Mouse (Mus musculus) forebrain, embryonic 10.5 days (tissue): ENCODE measurements around the gene Olfr597. TPM values are rescaled to one million over a fixed set of nuclear protein-coding genes. Genes with fewer than 3 reads are reported as not detected.
"Not testable (repeated sequence)": the region's sequence is repeated elsewhere in the genome, so short reads cannot be mapped to it uniquely, and the experiment has no call there.

ENCODE experiments used
- DNase-seq: peaks from one replicate; pipeline ENCODE4 v3.0.0-alpha.2; 2017; ENCODE audit warnings: low spot score; ENCODE audit errors: extremely low spot score
- H3K27ac ChIP-seq: fragments of 300-500 bp; sonication (generic); 2 replicates; pipeline ENCODE4 v1.5.1; 2016; ENCODE audit warnings: mild to moderate bottlenecking
- H3K27me3 ChIP-seq: fragments of 300-500 bp; sonication (generic); 2 replicates; pipeline ENCODE4 v1.6.1; 2016; ENCODE audit warnings: mild to moderate bottlenecking; ENCODE audit not compliant: poor library complexity, severe bottlenecking
- H3K36me3 ChIP-seq: fragments of 300-500 bp; sonication (generic); replicated peaks from 2 replicates; pipeline ENCODE4 v1.6.1; 2016; ENCODE audit warnings: mild to moderate bottlenecking, moderate library complexity
- H3K4me1 ChIP-seq: fragments of 300-500 bp; sonication (generic); 2 replicates; pipeline ENCODE4 v1.6.1; 2016
- H3K4me3 ChIP-seq: fragments of 300-500 bp; sonication (generic); 2 replicates; pipeline ENCODE4 v1.5.1; 2016; ENCODE audit warnings: mild to moderate bottlenecking, moderate library complexity
- H3K9me3 ChIP-seq: fragments of 300-500 bp; sonication (generic); 2 replicates; pipeline ENCODE4 v1.6.1; 2016; ENCODE audit warnings: mild to moderate bottlenecking, moderate library complexity
- WGBS: fragments of 180-500 bp; shearing (Covaris S2); methylation state at CpG from one replicate; pipeline ENCODE4 v1.1.7; 2016; 5-methylcytosine and 5-hydroxymethylcytosine counted together
- microRNA-seq: library from miRNA; unstranded; fragments of <30 nt; microRNA quantifications from one replicate; pipeline ENCODE4, GENCODE M21; 2017
- polyA plus RNA-seq: library from polyadenylated mRNA; unstranded; fragments of >200 nt; fragmentation: Nextera tagmentation; extraction: Ambion mirVana; gene quantifications from 2 replicates; pipeline ENCODE4 v1.2.1, GENCODE M21; 2016

Gene Olfr597
- polyA plus RNA-seq, result not detected in 2 replicates

- H3K4me3 ChIP-seq, H3K4me1 ChIP-seq, H3K27me3 ChIP-seq, H3K27ac ChIP-seq, DNase-seq, H3K9me3 ChIP-seq, H3K36me3 ChIP-seq: not testable (repeated sequence)
- WGBS, result 91% methylated on average over 2 of the region's 2 CpGs
Observed at GRCm38 (mm10) chr7:103316015-103316414, at the start of gene Olfr597. Gene Olfr597, plus strand, starts transcription at chr7:103316315.

- not testable (repeated sequence) for H3K4me1 ChIP-seq, DNase-seq, H3K36me3 ChIP-seq, H3K27ac ChIP-seq, H3K4me3 ChIP-seq, H3K27me3 ChIP-seq, H3K9me3 ChIP-seq
- WGBS, result 94% methylated on average over 2 of the region's 2 CpGs
Observed at GRCm38 (mm10) chr7:103305348-103305747, 10.8 kb upstream of the Olfr597 start, which contains the start of gene Olfr596. Gene Olfr596, plus strand, starts transcription at chr7:103305648.

GRCm38 (mm10) chr7:103323268-103323667 lies 7.2 kb downstream of the Olfr597 start, which contains the start of gene Olfr598:
Gene Olfr598, plus strand, starts transcription at chr7:103323568.
- Histone ChIP-seq H3K9me3 (no peaks in the 10 kb centered on the region), H3K36me3 (no peaks in the 10 kb centered on the region), H3K4me3 (no peak within 1 kb of the TSS), H3K27me3 (no peaks in the 10 kb centered on the region), H3K4me1 (no peaks in the 10 kb centered on the region), H3K27ac (no peak within 1 kb of the TSS)
- no peak for DNase-seq

GRCm38 (mm10) chr7:103335617-103336016 lies 19.5 kb downstream of the Olfr597 start, which contains the start of gene Olfr599:
Gene Olfr599, plus strand, starts transcription at chr7:103335917.
- Histone ChIP-seq H3K4me3 (no peak within 1 kb of the TSS), H3K9me3 (no peaks in the 10 kb centered on the region), H3K36me3 (no peaks in the 10 kb centered on the region), H3K27me3 (no peaks in the 10 kb centered on the region), H3K4me1 (no peaks in the 10 kb centered on the region), H3K27ac (no peak within 1 kb of the TSS)
- DNase-seq, result no peak
- WGBS, result 86% methylated on average over 1 of the region's 1 CpGs

- H3K27me3 ChIP-seq, result no peaks in the 10 kb centered on the region
- DNase-seq, result no peak
- H3K4me3 ChIP-seq, result no peak within 1 kb of the TSS
- no peaks in the 10 kb centered on the region for H3K4me1 ChIP-seq
- no peaks in the 10 kb centered on the region for H3K9me3 ChIP-seq
- no peaks in the 10 kb centered on the region for H3K36me3 ChIP-seq
- no peak within 1 kb of the TSS for H3K27ac ChIP-seq
Observed at GRCm38 (mm10) chr7:103349569-103349968, 33.5 kb downstream of the Olfr597 start, which contains the start of gene Olfr600. Gene Olfr600, minus strand, starts transcription at chr7:103349669.

GRCm38 (mm10) chr7:103362555-103362954 lies 46.4 kb downstream of the Olfr597 start, which contains the start of gene Olfr601:
Gene Olfr601, minus strand, starts transcription at chr7:103362655.
- no peak within 1 kb of the TSS for H3K4me3 ChIP-seq
- H3K9me3 ChIP-seq, result no peaks in the 10 kb centered on the region
- H3K36me3 ChIP-seq, result no peaks in the 10 kb centered on the region
- H3K27ac ChIP-seq, result no peak within 1 kb of the TSS
- WGBS, result 100% methylated on average over 1 of the region's 1 CpGs
- no peaks in the 10 kb centered on the region for H3K4me1 ChIP-seq
- no peaks in the 10 kb centered on the region for H3K27me3 ChIP-seq
- no peak for DNase-seq

Small RNA genes within 50 kb of the gene (microRNA-seq; reads per million reads assigned to microRNA genes)
- gene Gm23550, result not detected

Other genes starting within 250 kb of the Olfr597 start
- not detected in 2 replicates for gene Olfr584, start 234.4 kb upstream of the Olfr597 start, polyA plus RNA-seq
- not detected in 2 replicates for gene Olfr585, start 218.6 kb upstream of the Olfr597 start, polyA plus RNA-seq
- not detected in 2 replicates for gene Olfr586, start 190.7 kb upstream of the Olfr597 start, polyA plus RNA-seq
- not detected in 2 replicates for gene Olfr588-ps1, start 175.4 kb upstream of the Olfr597 start, polyA plus RNA-seq
- not detected in 2 replicates for gene Olfr589, start 160.0 kb upstream of the Olfr597 start, polyA plus RNA-seq
- not detected in 2 replicates for gene Olfr591, start 138.0 kb upstream of the Olfr597 start, polyA plus RNA-seq
- gene Olfr592, start 131.5 kb upstream of the Olfr597 start, polyA plus RNA-seq, result not detected in 2 replicates
- gene Olfr593, start 104.5 kb upstream of the Olfr597 start, polyA plus RNA-seq, result not detected in 2 replicates
- gene Olfr594, start 99.3 kb upstream of the Olfr597 start, polyA plus RNA-seq, result not detected in 2 replicates
- gene Usp17ld, start 63.8 kb upstream of the Olfr597 start, polyA plus RNA-seq, result not detected in 2 replicates
- not detected in 2 replicates for gene Olfr596, start 10.7 kb upstream of the Olfr597 start, polyA plus RNA-seq
- gene Olfr598, start 7.3 kb downstream of the Olfr597 start, polyA plus RNA-seq, result not detected in 2 replicates
- gene Olfr599, start 19.6 kb downstream of the Olfr597 start, polyA plus RNA-seq, result not detected in 2 replicates
- gene Olfr600, start 33.4 kb downstream of the Olfr597 start, polyA plus RNA-seq, result not detected in 2 replicates
- gene Olfr601, start 46.3 kb downstream of the Olfr597 start, polyA plus RNA-seq, result not detected in 2 replicates
- gene Olfr603, start 69.9 kb downstream of the Olfr597 start, polyA plus RNA-seq, result not detected in 2 replicates
- not detected in 2 replicates for gene Usp17lc, start 98.8 kb downstream of the Olfr597 start, polyA plus RNA-seq
- gene Olfr605, start 129.1 kb downstream of the Olfr597 start, polyA plus RNA-seq, result not detected in 2 replicates
- not detected in 2 replicates for gene Olfr606, start 132.7 kb downstream of the Olfr597 start, polyA plus RNA-seq
- not detected in 2 replicates for gene Olfr607, start 147.8 kb downstream of the Olfr597 start, polyA plus RNA-seq
- gene Olfr608, start 153.6 kb downstream of the Olfr597 start, polyA plus RNA-seq, result not detected in 2 replicates
- gene Olfr609, start 181.7 kb downstream of the Olfr597 start, polyA plus RNA-seq, result not detected in 2 replicates
- not detected in 2 replicates for gene Olfr610, start 195.8 kb downstream of the Olfr597 start, polyA plus RNA-seq
- gene Olfr611, start 204.5 kb downstream of the Olfr597 start, polyA plus RNA-seq, result not detected in 2 replicates
- not detected in 2 replicates for gene Olfr612, start 226.4 kb downstream of the Olfr597 start, polyA plus RNA-seq
- not detected in 2 replicates for gene Olfr613, start 231.8 kb downstream of the Olfr597 start, polyA plus RNA-seq
- not detected in 2 replicates for gene Olfr615, start 239.8 kb downstream of the Olfr597 start, polyA plus RNA-seq